Mouse (Mus musculus) midbrain, embryonic 15.5 days (tissue): ENCODE measurements around the gene Stbd1. TPM values are rescaled to one million over a fixed set of nuclear protein-coding genes. Genes with fewer than 3 reads are reported as not detected.

Experiments used
- polyA plus RNA-seq: library from polyadenylated mRNA; unstranded; fragments of >200 nt; fragmentation: Nextera tagmentation; extraction: Ambion mirVana; gene quantifications from 2 replicates; pipeline ENCODE4 v1.2.1, GENCODE M21; 2015

Stbd1 gene
- polyA plus RNA-seq, 1 experiment from 2014 or later: 4.8 TPM

Other genes with a start within 250 kb of the Stbd1 start
- 50.5 and 56.4 TPM in 2 replicates for gene Nup54, start 167.8 kb upstream of the Stbd1 start, polyA plus RNA-seq
- gene Scarb2, start 96.2 kb upstream of the Stbd1 start, polyA plus RNA-seq: 24.4 and 25.4 TPM in 2 replicates
- gene Fam47e, start 48.0 kb upstream of the Stbd1 start, polyA plus RNA-seq: 0.88 and 1.0 TPM in 2 replicates
- gene Ccdc158, start 72.2 kb downstream of the Stbd1 start, polyA plus RNA-seq: 0.37 and 0.55 TPM in 2 replicates
- gene Shroom3, start 80.4 kb downstream of the Stbd1 start, polyA plus RNA-seq: 1.9 and 2.0 TPM in 2 replicates